Mouse (Mus musculus): ENCODE measurements around the gene Acap2.

Gene Acap2

GRCm38 (mm10) chr16:31050701-31051100 is 150.3 kb downstream of the Acap2 start:
- in situ Hi-C loops (cut with MboI): no loop called here

- in situ Hi-C loops (cut with MboI): no loop called here
Observed at GRCm38 (mm10) chr16:31048194-31048593, 152.9 kb downstream of the Acap2 start.

- in situ Hi-C loops (cut with MboI): no loop called here
Observed at GRCm38 (mm10) chr16:31047186-31047898, 153.7 kb downstream of the Acap2 start.

GRCm38 (mm10) chr16:31046217-31046659 is 154.8 kb downstream of the Acap2 start:
- in situ Hi-C loops (cut with MboI): no loop called here

GRCm38 (mm10) chr16:31045211-31045610 is 155.8 kb downstream of the Acap2 start:
- in situ Hi-C loops (cut with MboI): no loop called here

GRCm38 (mm10) chr16:31043136-31043535 is 157.9 kb downstream of the Acap2 start:
- in situ Hi-C loops (cut with MboI): no loop called here
